Mouse (Mus musculus): ENCODE measurements around the gene Arap1. TPM values are rescaled to one million over a fixed set of nuclear protein-coding genes. Genes with fewer than 3 reads are reported as not detected.

Gene Arap1
- polyA plus RNA-seq, 1 experiment from 2014 or later: 82.8 TPM

DNA sequence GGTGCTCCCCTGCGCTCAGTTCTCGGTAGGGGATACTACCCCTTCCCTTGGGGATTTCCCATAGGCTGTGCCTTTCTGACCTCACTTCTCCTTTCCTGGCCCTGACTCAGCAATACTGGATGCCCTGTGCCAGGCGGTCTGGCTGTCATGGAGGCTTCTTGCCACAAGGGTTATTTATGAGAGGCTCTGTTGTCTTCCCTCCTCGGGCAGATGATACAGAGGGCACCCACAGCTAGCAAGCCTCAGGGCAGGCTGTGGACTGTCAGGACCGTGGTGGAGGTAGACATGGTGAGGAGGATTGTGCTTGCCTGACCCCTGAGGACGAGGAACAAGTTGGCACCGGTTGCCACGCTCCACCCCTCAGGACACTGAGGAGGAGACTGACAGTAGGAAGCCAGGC is 34.5 kb downstream of the Arap1 start:
- H3K27ac ChIP-seq (replicated peaks): no peak overlapping the region
- no peaks in the 10 kb centered on the region for H3K27me3 ChIP-seq
- no peaks in the 10 kb centered on the region for H3K9me3 ChIP-seq (replicated peaks)
- no peak for ATAC-seq (ENCODE audit: insufficient number of reproducible peaks, low FRiP score, low TSS enrichment, low read depth)
- WGBS: 55% methylated on average over 8 of the region's 8 CpGs
- H3K4me1 ChIP-seq: peaks cover 45% of the 10 kb centered on the region
- no peak overlapping the region for H3K4me3 ChIP-seq (replicated peaks)
- H3K9ac ChIP-seq: no peak overlapping the region
- no peak overlapping the region for H3K4me2 ChIP-seq (replicated peaks)
- H3K36me3 ChIP-seq: 0 out of 2 replicates have a peak, but pooled peaks cover 2% of the 10 kb centered on the region

DNA sequence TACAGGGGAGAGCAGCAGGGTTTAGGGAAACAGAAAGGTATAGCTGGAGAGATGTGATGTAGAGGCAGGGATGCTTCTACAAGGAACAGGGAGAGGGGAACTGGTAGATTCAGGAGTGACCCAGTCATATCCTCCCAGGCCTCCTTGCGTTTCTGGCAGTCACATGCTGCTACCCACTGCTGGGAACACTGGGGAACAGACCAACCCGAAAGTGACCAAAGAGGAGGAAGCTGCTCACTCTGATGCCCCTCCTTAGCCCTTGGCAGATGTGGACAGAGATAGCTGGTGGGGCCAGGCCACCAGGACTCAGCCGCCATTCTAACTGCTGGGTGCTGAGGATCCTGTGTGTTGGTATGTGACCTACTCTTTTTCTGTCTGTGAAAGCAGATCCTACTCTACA is 35.9 kb downstream of the Arap1 start:
- no peak for ATAC-seq (ENCODE audit: insufficient number of reproducible peaks, low FRiP score, low TSS enrichment, low read depth)
- no peaks in the 10 kb centered on the region for H3K9me3 ChIP-seq (replicated peaks)
- H3K9ac ChIP-seq: no peak overlapping the region
- H3K4me1 ChIP-seq: peaks cover 32% of the 10 kb centered on the region
- no peak overlapping the region for H3K4me3 ChIP-seq (replicated peaks)
- H3K27me3 ChIP-seq: no peaks in the 10 kb centered on the region
- 0 out of 2 replicates have a peak, but pooled peaks cover 4% of the 10 kb centered on the region for H3K36me3 ChIP-seq
- no peak overlapping the region for H3K27ac ChIP-seq (replicated peaks)
- no peak overlapping the region for H3K4me2 ChIP-seq (replicated peaks)
- 83% methylated on average over 3 of the region's 3 CpGs for WGBS

DNA sequence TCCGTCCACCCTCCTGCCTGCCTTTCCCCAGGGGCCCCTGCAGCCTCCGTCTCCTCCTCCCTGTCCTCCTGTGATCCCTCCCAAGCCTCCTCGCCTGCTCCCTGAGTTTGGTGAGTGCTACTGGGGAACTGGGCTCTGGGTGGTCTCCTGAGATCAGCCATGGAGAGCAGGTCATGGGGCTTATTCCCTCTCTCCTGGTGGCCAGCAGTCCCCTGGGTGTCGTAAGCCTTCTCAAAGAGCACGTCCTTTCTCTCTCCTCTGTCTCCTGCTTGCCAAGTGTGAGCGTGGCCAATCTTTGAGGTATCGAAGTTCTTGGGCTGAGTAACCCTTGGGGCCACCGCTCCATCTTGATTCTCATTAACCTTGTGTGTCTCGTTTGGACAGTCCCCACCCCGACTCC is 37.1 kb downstream of the Arap1 start:
- peaks cover 23% of the 10 kb centered on the region for H3K4me1 ChIP-seq
- 64% methylated on average over 10 of the region's 10 CpGs for WGBS
- H3K9me3 ChIP-seq (replicated peaks): no peaks in the 10 kb centered on the region
- H3K27me3 ChIP-seq: no peaks in the 10 kb centered on the region
- no peak overlapping the region for H3K9ac ChIP-seq
- 0 out of 2 replicates have a peak, but pooled peaks cover 5% of the 10 kb centered on the region for H3K36me3 ChIP-seq
- no peak for ATAC-seq (ENCODE audit: insufficient number of reproducible peaks, low FRiP score, low TSS enrichment, low read depth)
- no peak overlapping the region for H3K27ac ChIP-seq (replicated peaks)
- no peak overlapping the region for H3K4me2 ChIP-seq (replicated peaks)
- no peak overlapping the region for H3K4me3 ChIP-seq (replicated peaks)

DNA sequence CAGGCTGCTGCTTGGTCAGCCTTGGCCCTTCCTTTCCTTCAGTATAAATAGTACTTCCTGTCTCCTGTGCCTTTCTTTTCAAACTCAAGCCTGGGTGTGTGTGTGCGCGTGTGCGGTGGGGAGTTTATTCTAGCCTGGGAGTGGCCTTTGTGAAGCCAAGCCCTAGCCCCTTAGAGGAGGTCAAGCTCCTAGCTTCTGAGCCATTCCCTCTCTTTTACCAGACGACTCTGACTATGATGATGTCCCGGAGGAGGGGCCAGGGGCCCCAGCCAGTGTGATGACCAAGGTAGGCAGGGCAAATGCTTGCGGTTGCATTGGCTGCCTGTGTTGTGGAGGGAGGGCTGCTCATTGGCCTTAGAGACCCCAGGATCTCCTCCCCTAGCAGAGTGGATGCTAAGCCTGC is 37.5 kb downstream of the Arap1 start:
- no peaks in the 10 kb centered on the region for H3K27me3 ChIP-seq
- no peaks in the 10 kb centered on the region for H3K9me3 ChIP-seq (replicated peaks)
- WGBS: 46% methylated on average over 6 of the region's 6 CpGs
- ATAC-seq (ENCODE audit: insufficient number of reproducible peaks, low FRiP score, low TSS enrichment, low read depth): no peak
- no peak overlapping the region for H3K4me2 ChIP-seq (replicated peaks)
- 0 out of 2 replicates have a peak, but pooled peaks cover 7% of the 10 kb centered on the region for H3K36me3 ChIP-seq
- H3K27ac ChIP-seq (replicated peaks): 0 out of 2 replicates have a peak overlapping the region, but pooled peaks have one; percentile 17
- H3K9ac ChIP-seq: no peak overlapping the region
- peaks cover 23% of the 10 kb centered on the region for H3K4me1 ChIP-seq
- H3K4me3 ChIP-seq (replicated peaks): no peak overlapping the region

DNA sequence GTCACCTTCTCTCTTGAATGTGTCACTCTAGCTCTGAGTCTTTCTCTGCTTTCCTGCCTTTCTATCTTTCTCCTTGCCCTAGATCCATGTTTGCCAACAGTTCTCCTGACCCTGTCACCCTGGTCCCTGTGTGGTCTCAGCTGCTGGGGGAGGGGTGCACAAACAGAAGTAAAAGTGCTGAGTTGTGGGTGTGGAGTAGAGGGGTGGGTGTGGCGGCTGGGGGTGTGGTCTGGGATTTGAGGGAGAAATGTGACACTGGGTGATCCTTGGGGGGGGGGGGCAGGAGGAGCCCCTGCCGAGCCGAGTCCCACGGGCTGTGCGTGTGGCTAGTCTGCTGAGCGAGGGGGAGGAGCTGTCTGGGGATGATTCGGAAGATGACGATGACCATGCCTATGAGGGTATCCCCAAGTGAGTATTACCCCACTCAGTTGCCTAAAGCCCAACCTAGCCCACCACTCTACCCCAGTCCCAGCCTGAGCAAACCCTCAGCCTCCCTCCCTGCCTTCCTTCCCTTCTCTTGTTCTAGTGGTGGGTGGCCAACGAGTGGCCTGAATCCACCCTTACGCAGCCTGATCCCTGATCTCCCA is 38.1 kb downstream of the Arap1 start:
- 43% methylated on average over 10 of the region's 10 CpGs for WGBS
- Histone ChIP-seq H3K27me3 (no peaks in the 10 kb centered on the region), H3K4me3 (replicated peaks) (no peak overlapping the region), H3K27ac (replicated peaks) (0 out of 2 replicates have a peak overlapping the region, but pooled peaks have one; percentile 17), H3K4me1 (peaks cover 23% of the 10 kb centered on the region), H3K9ac (no peak overlapping the region), H3K4me2 (replicated peaks) (no peak overlapping the region), H3K36me3 (0 out of 2 replicates have a peak, but pooled peaks cover 7% of the 10 kb centered on the region), H3K9me3 (replicated peaks) (no peaks in the 10 kb centered on the region)
- no peak for ATAC-seq (ENCODE audit: insufficient number of reproducible peaks, low FRiP score, low TSS enrichment, low read depth)

DNA sequence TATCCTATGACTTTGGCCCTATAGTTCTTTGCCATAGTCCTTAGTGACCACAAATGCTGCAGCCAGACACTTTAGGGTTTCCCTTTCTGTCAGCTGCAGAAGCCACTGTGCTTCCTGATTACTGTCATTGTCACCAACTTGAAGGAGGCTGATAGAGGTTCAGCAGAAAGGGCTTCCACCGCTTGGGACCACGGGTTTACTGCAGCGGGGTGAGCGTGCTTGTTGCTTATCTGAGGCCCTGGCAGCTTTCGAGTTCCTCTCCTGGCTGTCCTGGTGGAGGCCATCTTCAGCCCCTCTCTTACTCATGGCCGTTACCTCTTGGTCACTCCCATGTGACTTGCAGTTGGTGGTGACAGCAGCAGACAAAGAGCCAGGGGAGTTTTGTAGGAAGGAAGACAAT is 41.4 kb downstream of the Arap1 start:
- WGBS: 93% methylated on average over 6 of the region's 6 CpGs
- Histone ChIP-seq H3K4me2 (replicated peaks) (no peak overlapping the region), H3K9ac (no peak overlapping the region), H3K36me3 (0 out of 2 replicates have a peak, but pooled peaks cover 7% of the 10 kb centered on the region), H3K27ac (replicated peaks) (no peak overlapping the region), H3K27me3 (no peaks in the 10 kb centered on the region), H3K4me1 (peaks cover 51% of the 10 kb centered on the region), H3K9me3 (replicated peaks) (no peaks in the 10 kb centered on the region), H3K4me3 (replicated peaks) (no peak overlapping the region)
- ATAC-seq (ENCODE audit: insufficient number of reproducible peaks, low FRiP score, low TSS enrichment, low read depth): no peak

DNA sequence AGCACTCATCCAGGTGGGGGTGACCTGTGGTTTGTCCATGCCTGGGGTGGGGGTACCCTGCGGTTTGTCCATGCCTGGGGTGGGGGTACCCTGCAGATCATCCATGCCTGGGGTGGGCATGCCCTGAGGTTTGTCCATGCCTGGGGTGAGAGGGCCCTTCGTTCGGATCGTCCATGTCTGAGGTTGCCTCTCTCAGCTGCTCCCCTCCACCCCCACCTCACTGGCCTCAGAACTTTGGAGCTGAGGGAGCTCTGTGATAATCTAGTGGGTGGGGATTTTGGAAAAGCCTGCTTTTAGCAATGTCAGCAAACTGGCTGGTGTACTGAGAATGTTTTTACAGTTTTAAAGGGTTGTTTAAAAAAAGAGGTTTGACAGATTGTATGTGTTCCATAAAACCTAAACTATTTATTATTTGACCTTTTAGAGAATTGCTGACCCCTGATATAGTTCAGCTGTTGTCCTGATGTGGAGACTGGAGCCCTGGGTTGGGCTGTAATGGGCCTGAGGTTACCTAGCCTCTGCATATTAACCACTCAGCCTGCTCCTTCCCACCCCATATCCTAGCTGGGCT is 44.1 kb downstream of the Arap1 start:
- H3K4me2 ChIP-seq (replicated peaks): no peak overlapping the region
- 59% methylated on average over 4 of the region's 4 CpGs for WGBS
- no peaks in the 10 kb centered on the region for H3K27me3 ChIP-seq
- H3K36me3 ChIP-seq: peaks cover 15% of the 10 kb centered on the region
- peaks cover 53% of the 10 kb centered on the region for H3K4me1 ChIP-seq
- no peak overlapping the region for H3K9ac ChIP-seq
- H3K4me3 ChIP-seq (replicated peaks): no peak overlapping the region
- H3K27ac ChIP-seq (replicated peaks): peak overlapping the region; percentile 98
- no peaks in the 10 kb centered on the region for H3K9me3 ChIP-seq (replicated peaks)
- ATAC-seq (ENCODE audit: insufficient number of reproducible peaks, low FRiP score, low TSS enrichment, low read depth): no peak

DNA sequence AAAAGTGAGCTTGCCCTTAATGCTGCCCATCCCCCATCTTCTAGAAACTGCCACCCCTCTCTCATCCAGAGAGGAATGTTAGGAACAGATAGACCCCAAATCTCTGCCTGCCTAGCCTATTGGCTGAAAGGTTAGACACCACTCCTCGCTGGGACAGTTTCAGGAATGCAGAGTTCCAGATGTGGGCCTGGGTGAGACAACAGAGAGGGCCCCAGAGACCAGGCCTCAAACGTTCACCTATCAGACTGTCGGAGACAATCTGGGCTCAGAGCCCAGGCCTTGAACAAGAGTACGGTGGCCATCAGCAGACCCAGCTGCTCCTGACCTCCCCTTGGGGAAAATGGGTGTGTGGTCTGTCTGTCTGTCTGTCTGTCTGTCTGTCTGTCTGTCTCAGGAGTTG is 45.1 kb downstream of the Arap1 start:
- H3K27me3 ChIP-seq: no peaks in the 10 kb centered on the region
- no peak for ATAC-seq (ENCODE audit: insufficient number of reproducible peaks, low FRiP score, low TSS enrichment, low read depth)
- H3K4me1 ChIP-seq: peaks cover 53% of the 10 kb centered on the region
- 25% methylated on average over 4 of the region's 4 CpGs for WGBS
- no peak overlapping the region for H3K4me3 ChIP-seq (replicated peaks)
- H3K9me3 ChIP-seq (replicated peaks): no peaks in the 10 kb centered on the region
- peak overlapping the region; percentile 62; the same call in 1 of the 2 replicates for H3K4me2 ChIP-seq (replicated peaks)
- H3K36me3 ChIP-seq: peaks cover 26% of the 10 kb centered on the region
- H3K9ac ChIP-seq: no peak overlapping the region
- H3K27ac ChIP-seq (replicated peaks): peak overlapping the region; percentile 98

DNA sequence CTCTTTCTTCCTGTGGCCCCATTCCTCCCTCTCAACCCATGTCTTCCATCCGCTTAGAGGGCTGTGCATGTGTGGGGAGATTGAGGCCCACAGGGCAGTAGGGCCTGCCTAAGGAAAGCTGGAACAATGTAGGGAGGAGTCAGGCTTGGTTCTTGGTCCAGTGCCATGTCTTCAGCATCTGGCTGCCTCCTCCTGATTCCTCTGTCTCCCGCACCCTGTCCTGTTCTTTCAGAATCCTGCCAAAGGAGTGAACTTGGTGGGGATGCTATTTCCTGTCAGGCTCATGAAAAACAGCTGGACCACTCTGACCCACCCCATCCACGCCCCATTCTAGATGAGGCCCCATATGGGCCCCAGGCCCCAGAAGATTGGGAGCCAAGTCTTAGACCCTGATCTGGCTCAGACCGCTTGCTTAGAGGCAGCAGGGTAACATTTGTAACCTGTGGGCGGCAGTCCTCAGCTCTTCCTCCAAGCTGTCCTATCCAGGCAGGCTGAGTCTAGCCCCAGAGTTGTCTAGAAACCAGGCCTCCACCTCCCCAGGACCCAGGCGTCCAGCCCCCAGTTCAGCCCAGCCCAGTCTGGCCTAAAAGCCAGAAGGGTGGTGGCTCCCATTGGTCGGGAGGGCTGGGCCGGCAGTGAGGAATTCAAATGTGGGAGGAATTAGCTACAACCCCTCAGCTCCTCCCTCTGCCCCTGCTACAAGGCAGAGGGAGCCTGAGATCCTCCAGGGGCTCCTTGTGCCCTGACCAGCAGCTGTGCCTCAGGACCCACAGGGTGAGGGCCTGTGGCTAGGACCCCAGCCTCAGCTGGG is 46.0 kb downstream of the Arap1 start:
- H3K9ac ChIP-seq: peak overlapping the region; percentile 53; the same call in 1 of the 2 replicates
- peak overlapping the region; percentile 62 for H3K4me2 ChIP-seq (replicated peaks)
- peaks cover 53% of the 10 kb centered on the region for H3K4me1 ChIP-seq
- no peaks in the 10 kb centered on the region for H3K27me3 ChIP-seq
- peaks cover 32% of the 10 kb centered on the region for H3K36me3 ChIP-seq
- ATAC-seq (ENCODE audit: insufficient number of reproducible peaks, low FRiP score, low TSS enrichment, low read depth): peak; percentile 88
- H3K4me3 ChIP-seq (replicated peaks): peak overlapping the region; percentile 46
- H3K27ac ChIP-seq (replicated peaks): peak overlapping the region; percentile 98
- 21% methylated on average over 8 of the region's 8 CpGs for WGBS
- H3K9me3 ChIP-seq (replicated peaks): no peaks in the 10 kb centered on the region

DNA sequence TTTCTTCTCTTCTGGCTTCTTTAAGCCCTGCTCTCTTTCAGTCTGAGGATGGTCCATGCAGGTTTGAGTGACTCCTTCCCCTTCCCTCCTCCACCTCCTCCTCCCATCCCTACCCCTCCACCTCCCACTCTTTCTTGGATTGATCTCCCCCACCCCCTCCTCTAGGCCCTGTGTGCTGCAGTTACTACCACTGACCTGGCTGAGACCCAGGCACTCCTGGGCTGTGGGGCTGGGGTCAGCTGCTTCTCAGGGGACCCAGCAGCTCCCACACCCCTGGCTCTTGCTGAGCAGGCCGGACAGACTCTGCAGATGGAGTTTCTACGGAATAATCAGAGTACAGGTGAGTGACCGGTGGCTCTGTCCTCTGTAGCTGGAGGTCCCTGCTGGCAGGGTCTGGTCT is 46.7 kb downstream of the Arap1 start:
- peak; percentile 1; the same call in 1 of the 2 replicates for ATAC-seq (ENCODE audit: insufficient number of reproducible peaks, low FRiP score, low TSS enrichment, low read depth)
- Histone ChIP-seq H3K9ac (peak overlapping the region; percentile 53), H3K27me3 (no peaks in the 10 kb centered on the region), H3K36me3 (peaks cover 38% of the 10 kb centered on the region), H3K4me3 (replicated peaks) (peak overlapping the region; percentile 46), H3K27ac (replicated peaks) (peak overlapping the region; percentile 98), H3K4me2 (replicated peaks) (peak overlapping the region; percentile 62), H3K4me1 (peaks cover 56% of the 10 kb centered on the region), H3K9me3 (replicated peaks) (no peaks in the 10 kb centered on the region)
- WGBS: 54% methylated on average over 3 of the region's 3 CpGs

DNA sequence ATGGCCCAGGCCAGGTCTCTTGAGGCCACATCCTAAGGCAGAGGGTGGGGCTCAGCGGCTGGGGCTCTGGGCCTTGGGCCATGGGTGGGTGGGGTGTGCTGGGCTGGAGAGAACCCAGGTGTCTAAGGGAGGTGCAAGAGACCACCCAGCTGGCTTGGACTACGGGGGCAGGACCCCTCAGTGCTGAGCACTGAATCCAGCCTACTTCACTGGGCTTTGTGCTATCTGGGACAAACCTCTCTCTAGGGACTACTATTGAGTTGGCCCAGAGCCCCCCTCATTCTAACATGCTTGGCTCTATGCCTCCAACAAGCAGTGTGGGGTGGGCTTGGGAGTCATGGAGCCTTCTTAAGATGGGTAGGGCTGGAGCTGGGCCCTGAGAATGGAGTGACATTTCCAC is 47.6 kb downstream of the Arap1 start:
- Histone ChIP-seq H3K4me2 (replicated peaks) (peak overlapping the region; percentile 62), H3K27me3 (no peaks in the 10 kb centered on the region), H3K4me3 (replicated peaks) (peak overlapping the region; percentile 46), H3K36me3 (peaks cover 45% of the 10 kb centered on the region), H3K9ac (0 out of 2 replicates have a peak overlapping the region, but pooled peaks have one; percentile 53), H3K9me3 (replicated peaks) (no peaks in the 10 kb centered on the region), H3K27ac (replicated peaks) (peak overlapping the region; percentile 98), H3K4me1 (peaks cover 56% of the 10 kb centered on the region)
- WGBS: 52% methylated on average over 2 of the region's 2 CpGs
- ATAC-seq (ENCODE audit: insufficient number of reproducible peaks, low FRiP score, low TSS enrichment, low read depth): no peak

Data from embryonic facial prominence, embryonic 15.5 days (tissue).